Mouse (Mus musculus) intestine, embryonic 16.5 days (tissue): ENCODE data around the gene Hrct1. TPM values are rescaled to one million over a fixed set of nuclear protein-coding genes. Genes with fewer than 3 reads are reported as not detected.
A peak's percentile ranks its signal among the peaks of the same experiment; 100 is the strongest.

Experiments
- ATAC-seq: fragments of 200-750 bp; cut with Nextera tagmentation; 2 replicates; pipeline ENCODE4 v1.8.0; 2017; ENCODE audit warnings: moderate TSS enrichment, moderate library complexity
- H3K27ac ChIP-seq: fragments of 300-500 bp; sonication (generic); 2 replicates; pipeline ENCODE4 v1.5.1; 2014; ENCODE audit warnings: mild to moderate bottlenecking, low read length
- H3K27me3 ChIP-seq: fragments of 300-500 bp; sonication (generic); replicated peaks from 2 replicates; pipeline ENCODE4 v1.6.1; 2014; ENCODE audit warnings: low read length, control low read depth, mixed read lengths; ENCODE audit not compliant: control insufficient read depth, insufficient read depth
- H3K36me3 ChIP-seq: fragments of 300-500 bp; sonication (generic); 2 replicates; pipeline ENCODE4 v1.6.1; 2014; ENCODE audit warnings: low read length, control low read depth; ENCODE audit not compliant: control insufficient read depth, insufficient read depth
- H3K4me1 ChIP-seq: fragments of 300-500 bp; sonication (generic); 2 replicates; pipeline ENCODE4 v1.6.1; 2014; ENCODE audit warnings: low read length, control low read depth, mixed read lengths; ENCODE audit not compliant: control insufficient read depth, insufficient read depth
- H3K4me2 ChIP-seq: fragments of 300-500 bp; sonication (generic); 2 replicates; pipeline ENCODE4 v1.6.1; 2014; ENCODE audit warnings: low read depth, low read length, control low read depth
- H3K4me3 ChIP-seq: fragments of 300-500 bp; sonication (generic); 2 replicates; pipeline ENCODE4 v1.5.1; 2014; ENCODE audit warnings: mild to moderate bottlenecking, low read length
- H3K9ac ChIP-seq: fragments of 300-500 bp; sonication (generic); 2 replicates; pipeline ENCODE4 v1.6.1; 2014; ENCODE audit warnings: low read depth, low read length
- H3K9me3 ChIP-seq: fragments of 300-500 bp; sonication (generic); 2 replicates; pipeline ENCODE4 v1.6.1; 2016; ENCODE audit warnings: low read length, control low read depth; ENCODE audit not compliant: control insufficient read depth
- WGBS: fragments of 180-500 bp; shearing (Covaris S2); extraction: QIAGEN DNeasy Blood & Tissue Kit; methylation state at CpG from one replicate; pipeline ENCODE4 v1.1.7; 2014; 5-methylcytosine and 5-hydroxymethylcytosine counted together
- polyA plus RNA-seq: library from polyadenylated mRNA; unstranded; fragments of >200 nt; fragmentation: Nextera tagmentation; extraction: Ambion mirVana; gene quantifications from 2 replicates; pipeline ENCODE4 v1.2.1, GENCODE M21; 2015

Gene Hrct1
- polyA plus RNA-seq, 1 experiment from 2014 or later, result 1.1 TPM

DNA sequence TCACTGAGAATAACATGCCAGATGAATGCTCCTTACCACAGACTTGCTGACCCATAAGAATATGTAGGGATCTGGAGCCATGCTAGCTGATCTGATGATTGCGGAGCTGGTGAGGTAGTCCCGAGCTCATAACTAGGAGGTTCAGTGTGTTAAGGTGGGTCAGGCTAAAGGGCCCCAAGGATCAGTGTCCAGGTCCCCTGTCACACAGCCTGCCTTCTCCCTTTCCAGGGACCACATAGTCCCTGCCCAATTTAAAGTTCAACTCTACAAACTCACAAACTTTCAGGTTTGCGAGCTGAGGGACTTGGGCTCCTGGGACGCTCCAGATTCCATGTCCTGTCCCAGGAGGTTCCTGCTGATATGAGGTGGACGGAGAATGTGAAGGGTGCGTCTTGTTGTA, 26.3 kb upstream of the Hrct1 start, which contains the start of gene Olfr70:
Gene Olfr70, minus strand, starts transcription at position 101 of the 400 bp plus-strand sequence.
- H3K4me1 ChIP-seq, result 0 out of 2 replicates have a peak, but pooled peaks cover under 1% of the 10 kb centered on the region
- H3K36me3 ChIP-seq, result no peaks in the 10 kb centered on the region
- no peak within 1 kb of the TSS for H3K9ac ChIP-seq
- no peak within 1 kb of the TSS for H3K27ac ChIP-seq
- ATAC-seq, result no peak
- no peak within 1 kb of the TSS for H3K4me2 ChIP-seq
- H3K4me3 ChIP-seq, result no peak within 1 kb of the TSS
- H3K27me3 ChIP-seq, result no peaks in the 10 kb centered on the region
- no peaks in the 10 kb centered on the region for H3K9me3 ChIP-seq
- WGBS, result 78% methylated on average over 6 of the region's 6 CpGs

DNA sequence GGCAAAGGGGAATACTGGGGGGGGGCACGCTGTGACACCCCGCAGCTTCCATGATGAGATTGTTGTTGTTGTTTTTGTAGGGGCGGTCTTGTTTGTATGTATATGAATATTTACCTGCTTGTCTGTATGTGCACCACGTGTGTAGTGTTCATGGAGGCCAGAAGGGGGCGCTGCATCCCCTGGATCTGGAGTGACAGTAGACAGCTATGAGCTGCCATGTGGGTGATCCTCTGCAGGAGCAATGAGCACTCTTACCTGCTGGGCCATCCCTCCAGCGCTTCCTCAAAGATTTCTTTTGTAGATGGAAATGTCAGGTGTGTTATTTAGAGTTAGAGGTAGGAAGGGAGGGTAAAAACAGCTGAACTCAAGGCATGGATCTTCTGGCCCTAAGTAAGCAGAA, 23.5 kb upstream of the Hrct1 start:
- H3K4me1 ChIP-seq, result no peaks in the 10 kb centered on the region
- H3K9me3 ChIP-seq, result no peaks in the 10 kb centered on the region
- no peaks in the 10 kb centered on the region for H3K27me3 ChIP-seq
- ATAC-seq, result no peak
- H3K36me3 ChIP-seq, result no peaks in the 10 kb centered on the region
- H3K9ac ChIP-seq, result no peak overlapping the region
- no peak overlapping the region for H3K4me2 ChIP-seq
- H3K4me3 ChIP-seq, result no peak overlapping the region
- H3K27ac ChIP-seq, result no peak overlapping the region
- WGBS, result 72% methylated on average over 6 of the region's 6 CpGs

DNA sequence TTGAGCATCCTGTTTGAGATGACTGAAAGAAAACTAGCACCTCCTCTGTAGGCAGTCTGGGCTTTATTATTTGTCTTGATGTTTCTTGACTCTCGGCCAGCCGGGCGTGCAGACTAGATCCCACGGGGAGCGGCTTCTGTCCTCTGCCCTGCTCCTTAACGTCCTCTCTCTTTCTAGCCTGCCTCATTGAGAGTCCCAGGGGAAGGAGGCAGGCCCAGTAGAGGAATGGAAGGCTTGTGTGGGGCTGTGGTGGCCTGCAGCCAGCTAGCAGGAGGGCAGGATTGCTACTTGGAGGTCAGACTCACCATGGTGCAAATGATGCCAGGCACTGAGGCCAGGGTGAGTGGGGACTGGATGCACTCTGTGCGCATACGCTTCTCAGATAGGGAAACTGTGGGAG, 23.1 kb upstream of the Hrct1 start:
- Histone ChIP-seq H3K27ac (no peak overlapping the region), H3K27me3 (no peaks in the 10 kb centered on the region), H3K36me3 (no peaks in the 10 kb centered on the region), H3K4me1 (no peaks in the 10 kb centered on the region), H3K9me3 (no peaks in the 10 kb centered on the region), H3K9ac (no peak overlapping the region), H3K4me3 (no peak overlapping the region), H3K4me2 (no peak overlapping the region)
- 65% methylated on average over 8 of the region's 8 CpGs for WGBS
- ATAC-seq, result no peak

DNA sequence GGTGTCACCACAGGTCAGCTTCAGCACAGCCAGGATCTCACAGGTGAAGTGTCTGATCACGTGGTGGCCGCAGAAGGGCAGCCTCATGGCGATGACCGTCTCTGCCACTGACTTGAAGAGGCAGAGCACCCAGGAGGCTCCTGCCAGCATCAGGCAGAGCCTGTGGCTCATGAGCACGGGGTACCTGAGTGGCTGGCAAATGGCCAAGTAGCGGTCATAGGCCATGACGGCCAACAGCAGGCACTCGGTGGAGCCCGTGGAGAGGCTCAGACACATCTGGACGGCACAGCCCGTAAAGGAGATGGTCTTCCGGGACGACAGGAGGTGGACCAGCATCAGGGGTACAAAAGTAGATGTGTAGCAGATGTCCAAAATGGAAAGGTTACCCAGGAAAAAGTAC, 21.0 kb upstream of the Hrct1 start:
- no peak overlapping the region for H3K4me3 ChIP-seq
- WGBS, result 70% methylated on average over 13 of the region's 13 CpGs
- no peak overlapping the region for H3K4me2 ChIP-seq
- no peaks in the 10 kb centered on the region for H3K36me3 ChIP-seq
- no peak for ATAC-seq
- H3K27ac ChIP-seq, result no peak overlapping the region
- no peaks in the 10 kb centered on the region for H3K9me3 ChIP-seq
- no peaks in the 10 kb centered on the region for H3K27me3 ChIP-seq
- H3K9ac ChIP-seq, result no peak overlapping the region
- no peaks in the 10 kb centered on the region for H3K4me1 ChIP-seq

DNA sequence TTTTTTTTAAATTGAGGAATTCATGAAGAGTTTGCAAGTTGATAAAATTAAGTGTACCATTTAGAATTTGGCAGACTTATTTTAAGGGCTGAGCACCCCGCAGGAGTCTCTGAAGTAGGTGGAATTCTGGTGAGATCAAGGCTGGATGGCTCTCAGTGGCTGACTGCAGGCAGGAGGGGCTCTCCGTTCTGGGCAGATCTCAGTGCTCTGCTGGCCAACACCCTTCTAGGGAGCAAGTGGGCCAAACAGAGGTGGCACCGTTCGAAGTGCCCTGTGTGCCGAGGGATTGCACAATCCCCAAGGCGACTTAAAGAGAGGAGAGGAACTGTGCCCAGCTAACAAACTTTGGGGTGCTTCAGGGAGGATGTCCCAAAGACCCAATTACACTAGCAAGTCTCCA, 17.1 kb upstream of the Hrct1 start, which contains the start of gene Olfr71:
Gene Olfr71, minus strand, starts transcription at position 387 of the 400 bp plus-strand sequence.
- Histone ChIP-seq H3K27ac (no peak within 1 kb of the TSS), H3K4me3 (no peak within 1 kb of the TSS), H3K4me1 (no peaks in the 10 kb centered on the region), H3K36me3 (no peaks in the 10 kb centered on the region), H3K27me3 (peaks cover under 1% of the 10 kb centered on the region; the same call in 1 of the 2 replicates), H3K9ac (no peak within 1 kb of the TSS), H3K9me3 (no peaks in the 10 kb centered on the region), H3K4me2 (no peak within 1 kb of the TSS)
- no peak for ATAC-seq
- WGBS, result 70% methylated on average over 6 of the region's 6 CpGs

DNA sequence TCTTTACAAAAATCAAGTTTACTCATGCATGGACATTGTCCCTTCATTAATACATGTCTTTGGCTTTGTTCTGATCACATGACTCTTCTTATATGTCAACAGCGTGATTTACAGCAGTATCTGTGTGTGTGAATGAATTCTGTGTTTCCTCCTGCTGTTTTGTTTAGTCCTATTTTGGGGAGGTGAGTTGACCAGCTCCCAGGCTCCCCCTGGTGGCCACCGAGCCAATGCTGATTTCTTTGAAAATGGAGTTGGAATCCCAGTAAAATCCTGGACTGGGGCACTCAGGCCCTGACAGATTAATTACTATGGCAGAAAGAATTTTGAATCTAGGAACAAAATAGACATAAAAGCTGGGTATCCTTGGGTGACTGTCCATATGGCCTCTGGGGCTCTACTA, 15.2 kb upstream of the Hrct1 start:
- ATAC-seq, result no peak
- Histone ChIP-seq H3K4me3 (no peak overlapping the region), H3K36me3 (no peaks in the 10 kb centered on the region), H3K4me1 (no peaks in the 10 kb centered on the region), H3K9me3 (no peaks in the 10 kb centered on the region), H3K27me3 (peaks cover 5% of the 10 kb centered on the region; the same call in 1 of the 2 replicates), H3K9ac (no peak overlapping the region), H3K27ac (no peak overlapping the region), H3K4me2 (no peak overlapping the region)
- 4% methylated on average over 2 of the region's 2 CpGs for WGBS

DNA sequence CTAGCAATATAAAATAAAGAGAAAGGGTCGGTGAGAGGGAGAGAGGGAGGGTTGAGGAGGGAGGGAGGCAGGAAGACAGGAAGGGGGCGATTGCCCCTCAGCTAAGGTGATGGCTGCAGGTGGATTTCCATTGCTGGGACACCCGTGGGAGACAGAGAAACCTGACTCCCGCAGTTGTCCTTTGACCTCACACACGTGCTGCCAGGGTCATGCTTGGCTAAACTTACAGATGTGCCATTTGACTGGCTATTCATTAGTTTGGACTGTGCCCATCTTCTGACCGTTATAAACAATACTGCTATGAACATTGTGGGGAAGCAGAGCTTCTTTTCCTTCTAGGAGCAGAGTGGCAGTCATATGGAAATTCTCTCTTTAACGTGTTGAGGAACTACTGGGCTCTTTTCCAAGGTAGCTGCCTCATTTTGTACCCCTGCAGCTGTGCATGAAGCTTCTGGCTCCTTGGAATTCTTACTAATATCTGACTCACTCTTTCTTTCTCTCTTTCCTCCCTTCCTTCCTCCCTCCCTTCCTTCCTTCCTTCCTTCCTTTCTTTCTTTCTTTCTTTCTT, 13.3 kb upstream of the Hrct1 start:
- 37% methylated on average over 7 of the region's 7 CpGs for WGBS
- Histone ChIP-seq H3K27me3 (peaks cover 5% of the 10 kb centered on the region; the same call in 1 of the 2 replicates), H3K36me3 (no peaks in the 10 kb centered on the region), H3K4me1 (no peaks in the 10 kb centered on the region), H3K9ac (no peak overlapping the region), H3K4me3 (no peak overlapping the region), H3K27ac (no peak overlapping the region), H3K9me3 (no peaks in the 10 kb centered on the region), H3K4me2 (no peak overlapping the region)
- ATAC-seq, result no peak

DNA sequence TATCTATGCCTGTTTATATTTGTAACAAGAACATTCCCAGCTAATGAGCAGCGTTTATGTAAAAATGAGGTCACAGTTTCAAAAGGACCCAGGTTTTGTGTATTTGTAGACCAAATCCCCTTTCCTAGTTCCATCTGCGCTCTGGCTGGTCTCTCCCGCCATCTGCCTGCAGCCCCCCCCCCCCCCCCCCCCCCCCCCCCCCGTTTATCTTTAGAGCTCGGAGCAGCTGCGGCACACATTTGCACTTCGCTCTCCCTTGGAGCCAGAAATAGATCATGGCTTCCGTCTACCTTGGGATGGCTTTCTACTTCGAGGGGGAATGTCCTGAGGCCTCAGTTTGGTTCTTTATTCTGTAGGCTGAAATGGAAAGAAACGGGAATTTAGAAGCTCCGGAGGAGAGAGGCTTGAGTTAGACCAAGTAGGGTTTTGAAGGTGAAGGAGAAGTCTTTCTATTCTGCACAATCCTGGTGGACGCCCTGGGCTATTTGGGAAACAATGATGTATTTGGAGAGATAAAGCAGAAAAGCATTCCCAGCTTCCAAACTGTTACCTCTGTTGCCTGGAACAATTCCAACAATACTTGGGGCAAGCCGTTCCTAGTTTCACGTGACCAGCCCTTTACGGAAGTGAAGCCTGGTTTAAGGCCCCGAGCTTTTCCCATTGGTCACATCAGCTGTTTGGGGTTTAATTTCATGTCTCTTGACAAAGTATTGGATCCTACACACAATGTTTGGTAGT, 6.3 kb upstream of the Hrct1 start:
- Histone ChIP-seq H3K27me3 (no peaks in the 10 kb centered on the region), H3K4me2 (no peak overlapping the region), H3K36me3 (no peaks in the 10 kb centered on the region), H3K4me1 (peaks cover 2% of the 10 kb centered on the region; the same call in 1 of the 2 replicates), H3K4me3 (no peak overlapping the region), H3K27ac (peak overlapping the region; percentile 45; the same call in 1 of the 2 replicates), H3K9ac (no peak overlapping the region), H3K9me3 (no peaks in the 10 kb centered on the region)
- no peak for ATAC-seq
- 41% methylated on average over 15 of the region's 16 CpGs for WGBS

DNA sequence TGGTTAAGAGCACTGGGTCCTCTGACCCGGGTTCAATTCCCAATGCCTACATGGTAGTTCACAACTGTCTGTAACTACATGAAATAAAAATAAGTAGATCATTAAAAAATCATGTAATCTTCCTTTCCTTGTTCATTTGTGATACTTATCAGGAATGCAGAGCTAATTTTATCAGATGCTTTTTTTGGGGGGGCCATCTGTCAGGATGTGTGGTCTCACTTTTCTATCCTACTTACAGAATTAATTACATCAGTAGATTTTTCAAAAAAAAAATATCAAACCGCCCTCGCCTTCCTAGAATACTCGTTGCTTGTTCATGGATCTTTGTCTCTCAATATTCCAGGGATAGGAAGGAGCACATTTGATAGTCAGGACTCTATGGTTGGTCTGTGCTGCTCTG, 4.8 kb upstream of the Hrct1 start:
- Histone ChIP-seq H3K27ac (no peak overlapping the region), H3K36me3 (no peaks in the 10 kb centered on the region), H3K4me3 (no peak overlapping the region), H3K4me2 (no peak overlapping the region), H3K9me3 (no peaks in the 10 kb centered on the region), H3K4me1 (peaks cover 11% of the 10 kb centered on the region), H3K27me3 (no peaks in the 10 kb centered on the region), H3K9ac (no peak overlapping the region)
- ATAC-seq, result no peak
- WGBS, result 86% methylated on average over 4 of the region's 4 CpGs
